Mouse (Mus musculus): ENCODE results near the gene Lrfn4. TPM values are rescaled to one million over a fixed set of nuclear protein-coding genes. Genes with fewer than 3 reads are reported as not detected.

Lrfn4 gene
- total and polyA plus RNA-seq, 3 experiments, result 0.49 to 0.54 TPM; not detected in 1

DNA sequence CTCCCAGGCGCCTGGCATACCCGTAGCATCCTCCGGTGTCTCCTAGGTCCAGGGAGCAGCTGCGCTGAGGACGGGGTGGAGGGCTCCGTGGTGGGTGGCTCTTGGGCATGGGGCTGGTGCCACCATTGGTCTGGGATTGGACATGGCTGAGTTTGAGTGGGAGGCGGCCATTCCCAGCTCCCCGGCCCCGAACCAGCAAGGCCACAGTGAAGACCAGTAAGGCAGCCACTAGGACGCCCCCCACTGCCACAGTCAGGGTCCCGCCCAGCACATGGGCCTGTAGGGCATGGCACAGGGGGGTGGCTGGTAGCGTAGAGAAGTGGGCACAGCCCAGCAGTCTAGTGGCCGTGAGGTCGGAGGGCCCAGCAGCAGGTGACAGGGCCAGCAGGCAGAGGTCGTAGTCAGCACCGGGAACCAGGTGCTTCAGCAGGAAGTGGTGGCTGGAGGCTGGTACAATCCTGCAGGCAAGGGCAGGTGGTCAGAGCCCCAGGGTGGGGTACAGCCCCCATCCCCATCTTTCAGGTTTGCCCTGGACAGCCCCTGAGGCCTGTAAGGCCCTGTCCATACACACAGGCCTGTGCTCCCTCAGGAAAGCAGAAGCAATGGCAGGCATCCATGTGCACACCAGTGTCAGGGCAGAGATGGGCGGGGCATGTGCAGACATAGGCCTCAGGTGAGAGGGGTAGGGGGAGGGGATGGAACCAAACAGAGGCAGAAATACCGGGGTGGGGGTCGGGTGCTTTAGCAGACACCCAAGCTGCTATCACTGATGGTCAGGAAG, 3.1 kb downstream of the Lrfn4 start:
- H3K27me3 ChIP-seq (ENCODE audit: insufficient read depth, low read length), result peaks cover 54% of the 10 kb centered on the region
- DNase-seq (ENCODE audit: low spot score) (no peak), ATAC-seq (ENCODE audit: extremely low read depth, insufficient number of reproducible peaks, low FRiP score, poor library complexity, severe bottlenecking) (no peak)
- H3K36me3 ChIP-seq (replicated peaks), result peaks cover 3% of the 10 kb centered on the region
- H3K4me3 ChIP-seq (ENCODE audit: low read depth, low read length), result no peak overlapping the region
- TF ChIP-seq CTCF (IDR thresholded peaks at IDR 0.05; ENCODE audit: low read depth, low read length) (no peak), GATA1 (IDR thresholded peaks at IDR 0.05; ENCODE audit: borderline replicate concordance, low read length) (no peak), GATA2 (IDR thresholded peaks at IDR 0.05; ENCODE audit: borderline replicate concordance, low read depth, low read length) (no peak), POLR2AphosphoS5 (IDR thresholded peaks at IDR 0.05; ENCODE audit: insufficient replicate concordance, low read depth, low read length) (no peak), TAL1 (conservative IDR thresholded peaks at IDR 0.05; ENCODE audit: low read depth, low read length) (no peak)
- H3K4me1 ChIP-seq (ENCODE audit: insufficient read depth, low read depth, low read length), result peaks cover 21% of the 10 kb centered on the region
- no peaks in the 10 kb centered on the region for H3K9me3 ChIP-seq (replicated peaks)

DNA sequence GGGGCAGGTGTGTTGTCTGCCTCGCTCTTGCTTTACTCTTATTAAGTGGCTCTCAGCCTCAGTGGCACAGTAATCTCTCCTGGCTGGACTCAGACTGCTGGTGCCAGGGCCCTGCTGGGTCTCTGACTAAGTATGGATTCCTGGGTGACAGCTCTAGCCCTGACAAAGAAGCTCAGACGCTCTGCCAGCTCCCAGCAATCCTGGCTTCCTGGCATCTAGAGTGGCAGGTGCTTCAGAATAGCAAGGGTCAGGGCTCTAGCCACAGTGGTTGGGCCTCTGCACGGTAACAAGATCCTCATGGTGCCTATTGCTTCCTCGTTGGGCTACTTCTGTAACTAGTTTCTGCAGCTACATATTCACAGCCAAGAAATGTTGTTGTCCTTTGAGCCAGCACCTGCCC, 5.4 kb downstream of the Lrfn4 start:
- ATAC-seq (ENCODE audit: extremely low read depth, insufficient number of reproducible peaks, low FRiP score, poor library complexity, severe bottlenecking), result no peak

DNA sequence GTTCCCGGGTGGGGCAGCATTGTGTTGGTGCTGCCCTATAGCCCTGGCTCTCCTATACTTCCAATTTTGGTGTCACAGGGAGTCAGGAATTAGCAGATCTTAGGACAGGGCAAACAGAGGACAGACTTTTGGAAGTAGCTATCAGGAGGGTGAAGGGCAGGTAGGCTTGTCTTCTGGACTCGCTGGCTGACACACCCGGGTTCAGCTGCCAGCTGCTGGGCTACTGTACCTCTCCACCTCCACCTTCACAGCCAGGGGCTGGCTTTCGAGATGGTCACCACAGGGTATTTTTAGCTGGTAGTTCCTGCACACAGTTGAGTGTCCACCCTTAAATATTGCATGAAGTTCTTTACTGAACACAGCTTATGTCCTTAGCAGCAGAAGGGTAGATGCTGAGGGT, 7.0 kb downstream of the Lrfn4 start:
- Histone ChIP-seq H3K27me3 (ENCODE audit: insufficient read depth, low read length) (peaks cover 29% of the 10 kb centered on the region; the same call in 1 of the 2 replicates), H3K4me3 (ENCODE audit: low read depth, low read length) (no peak overlapping the region), H3K36me3 (replicated peaks) (peaks cover 3% of the 10 kb centered on the region), H3K4me1 (ENCODE audit: insufficient read depth, low read depth, low read length) (no peaks in the 10 kb centered on the region; the same call in 1 of the 2 replicates), H3K9me3 (replicated peaks) (no peaks in the 10 kb centered on the region)
- TF ChIP-seq TAL1 (conservative IDR thresholded peaks at IDR 0.05; ENCODE audit: low read depth, low read length) (no peak), CTCF (IDR thresholded peaks at IDR 0.05; ENCODE audit: low read depth, low read length) (no peak), GATA2 (IDR thresholded peaks at IDR 0.05; ENCODE audit: borderline replicate concordance, low read depth, low read length) (no peak), POLR2AphosphoS5 (IDR thresholded peaks at IDR 0.05; ENCODE audit: insufficient replicate concordance, low read depth, low read length) (no peak), GATA1 (IDR thresholded peaks at IDR 0.05; ENCODE audit: borderline replicate concordance, low read length) (no peak)
- DNase-seq (ENCODE audit: low spot score) (no peak), ATAC-seq (ENCODE audit: extremely low read depth, insufficient number of reproducible peaks, low FRiP score, poor library complexity, severe bottlenecking) (no peak)

More for the DNA sequence above, 5.4 kb downstream of the Lrfn4 start:
- TF ChIP-seq GATA1 (IDR thresholded peaks at IDR 0.05; ENCODE audit: borderline replicate concordance, low read length) (no peak), CTCF (IDR thresholded peaks at IDR 0.05; ENCODE audit: low read depth, low read length) (no peak)
- Histone ChIP-seq H3K4me3 (ENCODE audit: low read depth, low read length) (no peak overlapping the region), H3K4me1 (ENCODE audit: insufficient read depth, low read depth, low read length) (peaks cover 5% of the 10 kb centered on the region), H3K36me3 (replicated peaks) (peaks cover 3% of the 10 kb centered on the region), H3K27me3 (ENCODE audit: insufficient read depth, low read length) (peaks cover 36% of the 10 kb centered on the region), H3K9me3 (replicated peaks) (no peaks in the 10 kb centered on the region)
- no peak for DNase-seq (ENCODE audit: low spot score)

DNA sequence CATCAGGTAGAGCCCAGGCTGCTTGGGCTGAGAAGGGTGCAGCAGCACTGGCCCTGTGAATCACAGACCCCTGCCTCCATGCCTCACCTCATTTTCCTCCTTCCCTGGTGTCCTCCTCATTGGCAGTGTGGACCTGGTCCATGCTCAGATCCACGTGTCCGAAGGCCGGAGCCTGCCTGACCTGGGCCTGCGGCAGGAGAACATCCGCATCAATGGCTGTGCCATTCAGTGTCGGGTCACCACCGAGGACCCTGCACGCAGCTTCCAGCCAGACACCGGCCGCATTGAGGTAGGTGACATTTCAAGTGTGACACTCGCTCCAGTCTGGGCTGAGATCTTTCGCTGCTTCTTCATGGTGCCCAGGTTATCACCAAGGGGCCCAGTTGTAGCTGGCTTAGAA, 8.1 kb downstream of the Lrfn4 start:
- ATAC-seq (ENCODE audit: extremely low read depth, insufficient number of reproducible peaks, low FRiP score, poor library complexity, severe bottlenecking), result no peak
- H3K36me3 ChIP-seq (replicated peaks), result no peaks in the 10 kb centered on the region
- H3K9me3 ChIP-seq (replicated peaks), result no peaks in the 10 kb centered on the region
- H3K4me3 ChIP-seq (ENCODE audit: low read depth, low read length), result no peak overlapping the region
- H3K4me1 ChIP-seq (ENCODE audit: insufficient read depth, low read depth, low read length), result no peaks in the 10 kb centered on the region; the same call in 1 of the 2 replicates
- TF ChIP-seq CTCF (IDR thresholded peaks at IDR 0.05; ENCODE audit: low read depth, low read length) (no peak), TAL1 (conservative IDR thresholded peaks at IDR 0.05; ENCODE audit: low read depth, low read length) (no peak), POLR2AphosphoS5 (IDR thresholded peaks at IDR 0.05; ENCODE audit: insufficient replicate concordance, low read depth, low read length) (no peak), GATA2 (IDR thresholded peaks at IDR 0.05; ENCODE audit: borderline replicate concordance, low read depth, low read length) (no peak), GATA1 (IDR thresholded peaks at IDR 0.05; ENCODE audit: borderline replicate concordance, low read length) (no peak)
- no peak for DNase-seq (ENCODE audit: low spot score)
- H3K27me3 ChIP-seq (ENCODE audit: insufficient read depth, low read length), result peaks cover 22% of the 10 kb centered on the region; the same call in 1 of the 2 replicates

DNA sequence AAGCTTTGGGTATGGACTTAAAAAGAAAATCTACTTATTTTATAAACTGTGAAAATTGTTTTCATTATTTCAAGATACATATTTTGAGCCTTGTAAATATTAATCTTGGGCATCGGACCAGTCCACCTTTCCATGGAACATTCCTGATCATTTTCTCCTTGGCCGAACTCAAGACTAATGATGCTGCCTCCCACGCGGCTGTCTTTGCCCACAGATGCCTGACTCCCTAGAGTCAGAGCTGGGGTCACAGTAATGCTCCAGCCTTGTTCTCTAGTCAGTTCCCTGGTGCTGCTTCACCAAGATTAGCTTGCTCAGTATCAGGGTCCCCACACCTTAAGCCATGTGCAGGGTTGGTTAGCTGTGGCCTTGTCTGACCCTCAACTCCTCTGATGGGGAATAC, 9.8 kb downstream of the Lrfn4 start:
- DNase-seq (ENCODE audit: low spot score), result no peak
- Histone ChIP-seq H3K4me3 (ENCODE audit: low read depth, low read length) (no peak overlapping the region), H3K27me3 (ENCODE audit: insufficient read depth, low read length) (peaks cover 23% of the 10 kb centered on the region; the same call in 1 of the 2 replicates), H3K36me3 (replicated peaks) (no peaks in the 10 kb centered on the region), H3K9me3 (replicated peaks) (no peaks in the 10 kb centered on the region), H3K4me1 (ENCODE audit: insufficient read depth, low read depth, low read length) (no peaks in the 10 kb centered on the region; the same call in 1 of the 2 replicates)
- TF ChIP-seq GATA1 (IDR thresholded peaks at IDR 0.05; ENCODE audit: borderline replicate concordance, low read length) (no peak), GATA2 (IDR thresholded peaks at IDR 0.05; ENCODE audit: borderline replicate concordance, low read depth, low read length) (no peak), CTCF (IDR thresholded peaks at IDR 0.05; ENCODE audit: low read depth, low read length) (no peak)
- no peak for ATAC-seq (ENCODE audit: extremely low read depth, insufficient number of reproducible peaks, low FRiP score, poor library complexity, severe bottlenecking)

DNA sequence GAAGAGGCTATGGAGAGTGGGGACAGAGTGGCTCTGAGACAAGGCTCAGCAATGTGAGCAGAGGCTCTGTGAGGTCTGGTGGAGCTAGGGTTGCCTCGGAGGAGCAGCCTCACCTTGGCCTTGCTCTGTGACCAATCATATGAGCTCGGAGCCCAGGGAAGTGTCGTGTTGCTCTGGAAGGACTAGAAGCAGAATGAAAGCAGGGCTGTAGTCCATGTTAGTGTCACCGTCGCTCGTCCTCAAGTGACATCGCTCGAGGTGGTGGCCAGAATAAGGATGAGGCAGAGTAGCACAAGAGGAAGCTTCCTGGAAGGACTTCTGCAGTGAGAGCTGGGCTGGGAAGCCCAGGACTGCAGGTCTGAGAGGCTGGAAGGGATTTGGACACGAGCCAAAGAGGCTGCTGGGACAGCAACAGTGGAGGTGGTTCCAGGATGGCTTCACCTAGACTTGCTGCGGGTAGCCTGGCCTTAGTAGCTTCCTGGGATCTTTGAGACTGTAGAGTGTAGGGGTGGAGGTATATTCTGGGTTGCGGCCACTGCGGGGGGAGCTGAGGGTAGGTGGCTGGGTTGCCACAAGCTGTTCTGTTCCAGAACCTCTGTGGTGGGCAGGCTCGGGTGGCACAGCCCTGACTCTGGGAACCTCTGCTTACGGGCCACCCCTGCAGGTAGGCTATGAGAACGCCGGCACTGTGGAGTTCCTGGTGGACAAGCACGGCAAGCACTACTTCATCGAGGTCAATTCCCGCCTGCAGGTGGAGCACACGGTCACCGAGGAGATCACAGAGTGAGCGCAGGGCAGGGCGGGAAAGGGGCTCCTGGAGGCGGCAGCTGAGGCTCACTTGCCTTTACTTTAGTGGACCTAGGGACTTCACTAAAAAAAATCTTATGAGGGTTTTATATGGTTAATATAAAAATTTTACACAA, 11.4 kb downstream of the Lrfn4 start:
- ATAC-seq (ENCODE audit: extremely low read depth, insufficient number of reproducible peaks, low FRiP score, poor library complexity, severe bottlenecking) (no peak), DNase-seq (ENCODE audit: low spot score) (no peak)
- TF ChIP-seq GATA2 (IDR thresholded peaks at IDR 0.05; ENCODE audit: borderline replicate concordance, low read depth, low read length) (no peak), TAL1 (conservative IDR thresholded peaks at IDR 0.05; ENCODE audit: low read depth, low read length) (no peak), POLR2AphosphoS5 (IDR thresholded peaks at IDR 0.05; ENCODE audit: insufficient replicate concordance, low read depth, low read length) (no peak), GATA1 (IDR thresholded peaks at IDR 0.05; ENCODE audit: borderline replicate concordance, low read length) (no peak), CTCF (IDR thresholded peaks at IDR 0.05; ENCODE audit: low read depth, low read length) (no peak)
- Histone ChIP-seq H3K27me3 (ENCODE audit: insufficient read depth, low read length) (peaks cover 14% of the 10 kb centered on the region; the same call in 1 of the 2 replicates), H3K4me1 (ENCODE audit: insufficient read depth, low read depth, low read length) (no peaks in the 10 kb centered on the region; the same call in 1 of the 2 replicates), H3K9me3 (replicated peaks) (no peaks in the 10 kb centered on the region), H3K4me3 (ENCODE audit: low read depth, low read length) (no peak overlapping the region), H3K36me3 (replicated peaks) (no peaks in the 10 kb centered on the region)

Measured in G1E (cell line).